Mouse (Mus musculus): ENCODE results near the gene Myd88. TPM values are rescaled to one million over a fixed set of nuclear protein-coding genes. Genes with fewer than 3 reads are reported as not detected.

Gene Myd88
- polyA plus RNA-seq, 1 experiment: 14.8 TPM

GRCm38 (mm10) chr9:119298563-119298962, 42.6 kb downstream of the Myd88 start:
- TF ChIP-seq POLR2A (IDR thresholded peaks at IDR 0.05; ENCODE audit: control insufficient read depth, low read depth, low read length) (no peak), CTCF (IDR thresholded peaks at IDR 0.05; ENCODE audit: control insufficient read depth, insufficient read depth, insufficient replicate concordance, low read depth, low read length) (no peak)
- H3K4me1 ChIP-seq (ENCODE audit: control insufficient read depth, insufficient read depth, low read length): no peaks in the 10 kb centered on the region
- H3K27ac ChIP-seq (ENCODE audit: control insufficient read depth, insufficient read depth, low read depth, low read length): no peak overlapping the region
- no peaks in the 10 kb centered on the region for H3K27me3 ChIP-seq (ENCODE audit: control insufficient read depth, insufficient read depth, low read length)
- no peaks in the 10 kb centered on the region for H3K36me3 ChIP-seq (ENCODE audit: control insufficient read depth, insufficient read depth, low read length)
- H3K4me3 ChIP-seq (ENCODE audit: control insufficient read depth, low read depth, low read length): no peak overlapping the region

DNA sequence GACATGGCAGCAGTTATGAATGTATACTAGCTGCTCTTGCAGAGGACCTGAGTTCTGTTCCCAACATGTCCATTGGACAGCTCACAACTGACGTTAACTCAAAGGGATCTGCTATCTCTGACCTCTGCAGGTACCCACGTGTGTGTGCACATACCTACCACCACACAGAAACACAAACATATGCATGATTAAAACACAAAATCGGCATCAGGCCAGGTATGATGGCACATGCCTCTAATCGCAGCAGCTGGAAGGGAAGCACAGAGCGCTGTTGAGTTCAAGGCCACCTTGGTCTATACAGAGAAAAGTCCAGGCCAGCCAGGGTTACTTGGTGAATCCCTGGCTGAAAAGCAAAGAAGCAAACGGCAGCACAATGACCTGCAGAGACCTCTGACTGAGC, 43.5 kb downstream of the Myd88 start:
- Histone ChIP-seq H3K4me3 (ENCODE audit: control insufficient read depth, low read depth, low read length) (no peak overlapping the region), H3K27me3 (ENCODE audit: control insufficient read depth, insufficient read depth, low read length) (no peaks in the 10 kb centered on the region), H3K36me3 (ENCODE audit: control insufficient read depth, insufficient read depth, low read length) (no peaks in the 10 kb centered on the region), H3K4me1 (ENCODE audit: control insufficient read depth, insufficient read depth, low read length) (no peaks in the 10 kb centered on the region), H3K27ac (ENCODE audit: control insufficient read depth, insufficient read depth, low read depth, low read length) (no peak overlapping the region)
- TF ChIP-seq POLR2A (IDR thresholded peaks at IDR 0.05; ENCODE audit: control insufficient read depth, low read depth, low read length) (no peak), CTCF (IDR thresholded peaks at IDR 0.05; ENCODE audit: control insufficient read depth, insufficient read depth, insufficient replicate concordance, low read depth, low read length) (no peak)

GRCm38 (mm10) chr9:119290791-119291190, 50.4 kb downstream of the Myd88 start:
- H3K4me3 ChIP-seq (ENCODE audit: control insufficient read depth, low read depth, low read length): no peak overlapping the region

More at GRCm38 (mm10) chr9:119290791-119291190, 50.4 kb downstream of the Myd88 start:
- Histone ChIP-seq H3K27ac (ENCODE audit: control insufficient read depth, insufficient read depth, low read depth, low read length) (no peak overlapping the region), H3K36me3 (ENCODE audit: control insufficient read depth, insufficient read depth, low read length) (no peaks in the 10 kb centered on the region), H3K4me1 (ENCODE audit: control insufficient read depth, insufficient read depth, low read length) (no peaks in the 10 kb centered on the region), H3K27me3 (ENCODE audit: control insufficient read depth, insufficient read depth, low read length) (no peaks in the 10 kb centered on the region)
- TF ChIP-seq POLR2A (IDR thresholded peaks at IDR 0.05; ENCODE audit: control insufficient read depth, low read depth, low read length) (no peak), CTCF (IDR thresholded peaks at IDR 0.05; ENCODE audit: control insufficient read depth, insufficient read depth, insufficient replicate concordance, low read depth, low read length) (no peak)

Other genes with a start within 250 kb of the Myd88 start
- 13.4 and 13.9 TPM in 2 replicates for gene Plcd1, start 247.9 kb downstream of the Myd88 start, polyA plus RNA-seq (2012; rRNA removed)
- gene Dlec1, start 238.9 kb downstream of the Myd88 start, polyA plus RNA-seq (2012; rRNA removed): 24.9 and 26.2 TPM in 2 replicates
- 1.0 TPM in 2 replicates for gene Acaa1b, start 184.3 kb downstream of the Myd88 start, polyA plus RNA-seq (2012; rRNA removed)
- not detected in 2 replicates for gene Gm47289, start 182.2 kb downstream of the Myd88 start, polyA plus RNA-seq (2012; rRNA removed)
- 0.07 TPM in 1 of 2 replicates, not detected in the other for gene Slc22a13, start 132.3 kb downstream of the Myd88 start, polyA plus RNA-seq (2012; rRNA removed)
- 6.6 and 6.9 TPM in 2 replicates for gene Oxsr1, start 19.0 kb downstream of the Myd88 start, polyA plus RNA-seq (2012; rRNA removed)
- gene Acaa1a, start 1.7 kb downstream of the Myd88 start, polyA plus RNA-seq (2012; rRNA removed): 13.7 and 15.6 TPM in 2 replicates
- 6.5 and 6.9 TPM in 2 replicates for gene Xylb, start 16.0 kb upstream of the Myd88 start, polyA plus RNA-seq (2012; rRNA removed)
- 342 and 379 TPM in 2 replicates for gene Slc22a14, start 24.1 kb upstream of the Myd88 start, polyA plus RNA-seq (2012; rRNA removed)
- 2.3 and 2.5 TPM in 2 replicates for gene Acvr2b, start 60.7 kb upstream of the Myd88 start, polyA plus RNA-seq (2012; rRNA removed)
- gene Exog, start 103.5 kb upstream of the Myd88 start, polyA plus RNA-seq (2012; rRNA removed): 3.0 and 3.2 TPM in 2 replicates
- 0.70 and 0.79 TPM in 2 replicates for gene Scn5a, start 237.6 kb upstream of the Myd88 start, polyA plus RNA-seq (2012; rRNA removed)

Measured in testis, adult 2 months (tissue).